Mouse (Mus musculus): ENCODE measurements around the gene Krtap5-1. TPM values are rescaled to one million over a fixed set of nuclear protein-coding genes. Genes with fewer than 3 reads are reported as not detected.
"Not testable (repeated sequence)": the region's sequence is repeated elsewhere in the genome, so short reads cannot be mapped to it uniquely, and the experiment has no call there.

Krtap5-1 gene
- total and polyA plus RNA-seq, 2 experiments from 2014 or later = not detected

DNA sequence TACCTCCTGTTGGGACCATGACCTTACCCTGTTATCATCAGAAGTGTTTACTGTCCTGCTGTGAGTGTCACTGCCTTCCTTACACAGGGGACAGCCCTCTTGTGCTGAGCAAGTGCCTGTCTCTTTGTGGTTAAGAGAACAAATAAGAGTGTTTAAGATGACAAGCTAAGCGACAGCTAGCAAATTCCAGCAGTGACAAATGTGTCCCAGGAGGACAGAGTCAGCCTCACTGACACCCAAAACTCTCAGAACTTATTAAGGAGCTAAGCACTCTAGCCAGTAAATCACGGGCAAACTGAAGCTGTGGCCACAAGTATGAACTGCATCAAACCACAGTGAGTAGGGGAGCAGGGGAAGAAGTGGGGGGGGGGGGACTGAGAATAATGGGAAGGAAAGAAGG lies 24.0 kb upstream of the Krtap5-1 start:
- 46% methylated on average over 2 of the region's 2 CpGs for WGBS
- Histone ChIP-seq H3K9ac (replicated peaks; ENCODE audit: low read length, poor library complexity, severe bottlenecking) (no peak overlapping the region), H3K4me2 (ENCODE audit: low read depth, low read length, poor library complexity, severe bottlenecking) (no peak overlapping the region), H3K4me1 (ENCODE audit: insufficient read depth, low read length) (no peaks in the 10 kb centered on the region), H3K27ac (ENCODE audit: low read depth, low read length) (no peak overlapping the region), H3K4me3 (ENCODE audit: low read depth, low read length) (no peak overlapping the region), H3K36me3 (ENCODE audit: insufficient read depth, low read length) (no peaks in the 10 kb centered on the region), H3K9me3 (ENCODE audit: low read length) (no peaks in the 10 kb centered on the region), H3K27me3 (ENCODE audit: insufficient read depth, low read length) (no peaks in the 10 kb centered on the region)
- ATAC-seq (ENCODE audit: low FRiP score) = no peak
- no peak for TF ChIP-seq CTCF (IDR thresholded peaks at IDR 0.05)
- no peak for DNase-seq (ENCODE audit: low spot score)

DNA sequence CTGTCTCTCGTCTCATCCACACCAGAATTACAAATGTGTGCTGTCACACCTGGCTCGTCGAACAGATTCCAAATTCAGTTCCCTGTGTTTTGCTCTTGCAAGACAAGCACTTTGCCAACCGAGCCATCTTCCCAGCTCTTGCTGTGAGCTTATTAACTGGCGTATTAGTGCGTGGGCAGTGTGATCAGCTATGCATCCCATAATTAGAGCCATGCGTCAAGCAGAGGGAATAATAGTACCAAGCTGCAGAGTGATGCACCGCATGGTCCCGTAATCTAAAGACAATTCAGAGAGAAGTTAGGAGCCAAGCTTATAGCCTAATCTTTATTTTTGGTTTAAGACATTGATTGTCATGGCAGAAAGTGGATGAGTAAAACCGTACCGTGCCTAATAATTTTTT lies 22.2 kb upstream of the Krtap5-1 start:
- H3K27ac ChIP-seq (ENCODE audit: low read depth, low read length) = no peak overlapping the region
- H3K27me3 ChIP-seq (ENCODE audit: insufficient read depth, low read length) = no peaks in the 10 kb centered on the region
- no peak overlapping the region for H3K4me3 ChIP-seq (ENCODE audit: low read depth, low read length)
- no peaks in the 10 kb centered on the region for H3K4me1 ChIP-seq (ENCODE audit: insufficient read depth, low read length)
- WGBS = 71% methylated on average over 11 of the region's 11 CpGs
- DNase-seq (ENCODE audit: low spot score) (peak; percentile 47), ATAC-seq (ENCODE audit: low FRiP score) (no peak)
- no peak for TF ChIP-seq CTCF (IDR thresholded peaks at IDR 0.05)
- H3K9me3 ChIP-seq (ENCODE audit: low read length) = no peaks in the 10 kb centered on the region
- no peaks in the 10 kb centered on the region for H3K36me3 ChIP-seq (ENCODE audit: insufficient read depth, low read length)
- H3K9ac ChIP-seq (replicated peaks; ENCODE audit: low read length, poor library complexity, severe bottlenecking) = no peak overlapping the region
- H3K4me2 ChIP-seq (ENCODE audit: low read depth, low read length, poor library complexity, severe bottlenecking) = no peak overlapping the region

DNA sequence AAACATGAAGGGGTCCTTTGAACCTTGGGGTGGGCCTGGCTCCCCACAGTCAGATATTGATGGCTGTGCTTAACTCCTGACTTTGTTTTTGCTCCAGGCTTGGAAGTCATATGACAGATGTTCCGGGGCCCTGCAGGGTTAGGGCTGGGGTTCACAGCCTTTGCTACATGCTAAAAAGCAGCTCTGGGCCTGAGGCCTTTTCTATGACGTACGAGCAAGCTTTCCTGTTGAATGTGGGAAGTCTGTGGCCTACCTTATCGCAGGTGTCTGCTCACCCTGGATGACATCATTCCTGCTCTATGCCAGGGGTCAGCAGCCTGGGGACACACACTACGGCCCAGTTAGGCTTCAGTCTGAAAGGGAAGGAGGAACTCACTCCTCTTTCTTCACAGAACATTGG lies 20.3 kb upstream of the Krtap5-1 start:
- H3K27ac ChIP-seq (ENCODE audit: low read depth, low read length) = no peak overlapping the region
- no peaks in the 10 kb centered on the region for H3K36me3 ChIP-seq (ENCODE audit: insufficient read depth, low read length)
- WGBS = 82% methylated on average over 5 of the region's 5 CpGs
- DNase-seq (ENCODE audit: low spot score) (no peak), ATAC-seq (ENCODE audit: low FRiP score) (no peak)
- H3K27me3 ChIP-seq (ENCODE audit: insufficient read depth, low read length) = no peaks in the 10 kb centered on the region
- H3K4me2 ChIP-seq (ENCODE audit: low read depth, low read length, poor library complexity, severe bottlenecking) = no peak overlapping the region
- H3K4me1 ChIP-seq (ENCODE audit: insufficient read depth, low read length) = no peaks in the 10 kb centered on the region
- no peak overlapping the region for H3K9ac ChIP-seq (replicated peaks; ENCODE audit: low read length, poor library complexity, severe bottlenecking)
- TF ChIP-seq CTCF (IDR thresholded peaks at IDR 0.05) = no peak
- H3K9me3 ChIP-seq (ENCODE audit: low read length) = no peaks in the 10 kb centered on the region
- no peak overlapping the region for H3K4me3 ChIP-seq (ENCODE audit: low read depth, low read length)

DNA sequence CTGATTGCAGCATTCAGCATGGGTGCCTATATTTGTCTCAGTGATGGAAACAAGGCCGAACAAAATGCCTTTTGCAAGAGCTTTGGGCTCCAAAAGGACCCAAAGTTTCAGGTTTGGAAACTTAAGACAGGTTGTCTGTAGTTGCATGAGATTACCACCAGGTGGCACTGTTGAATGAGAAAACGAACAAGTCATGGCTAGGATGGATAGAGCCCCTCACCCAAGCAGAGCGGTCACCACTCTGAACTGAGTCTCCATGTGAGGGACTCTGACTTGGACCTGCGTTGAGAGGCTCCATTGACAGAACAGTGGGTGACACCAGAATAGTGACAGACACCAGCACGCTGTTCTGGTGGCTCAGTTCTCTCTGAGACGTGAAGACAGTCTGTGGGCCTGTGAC lies 19.6 kb upstream of the Krtap5-1 start:
- peak; percentile 74 for DNase-seq (ENCODE audit: low spot score)
- 44% methylated on average over 6 of the region's 6 CpGs for WGBS
- Histone ChIP-seq H3K9me3 (ENCODE audit: low read length) (no peaks in the 10 kb centered on the region), H3K4me2 (ENCODE audit: low read depth, low read length, poor library complexity, severe bottlenecking) (no peak overlapping the region), H3K27me3 (ENCODE audit: insufficient read depth, low read length) (no peaks in the 10 kb centered on the region), H3K4me1 (ENCODE audit: insufficient read depth, low read length) (no peaks in the 10 kb centered on the region), H3K9ac (replicated peaks; ENCODE audit: low read length, poor library complexity, severe bottlenecking) (no peak overlapping the region), H3K4me3 (ENCODE audit: low read depth, low read length) (no peak overlapping the region), H3K27ac (ENCODE audit: low read depth, low read length) (no peak overlapping the region), H3K36me3 (ENCODE audit: insufficient read depth, low read length) (no peaks in the 10 kb centered on the region)
- peak; percentile 63; the same call in 1 of the 2 replicates for ATAC-seq (ENCODE audit: low FRiP score)
- peak; percentile 93 for TF ChIP-seq CTCF (IDR thresholded peaks at IDR 0.05)

DNA sequence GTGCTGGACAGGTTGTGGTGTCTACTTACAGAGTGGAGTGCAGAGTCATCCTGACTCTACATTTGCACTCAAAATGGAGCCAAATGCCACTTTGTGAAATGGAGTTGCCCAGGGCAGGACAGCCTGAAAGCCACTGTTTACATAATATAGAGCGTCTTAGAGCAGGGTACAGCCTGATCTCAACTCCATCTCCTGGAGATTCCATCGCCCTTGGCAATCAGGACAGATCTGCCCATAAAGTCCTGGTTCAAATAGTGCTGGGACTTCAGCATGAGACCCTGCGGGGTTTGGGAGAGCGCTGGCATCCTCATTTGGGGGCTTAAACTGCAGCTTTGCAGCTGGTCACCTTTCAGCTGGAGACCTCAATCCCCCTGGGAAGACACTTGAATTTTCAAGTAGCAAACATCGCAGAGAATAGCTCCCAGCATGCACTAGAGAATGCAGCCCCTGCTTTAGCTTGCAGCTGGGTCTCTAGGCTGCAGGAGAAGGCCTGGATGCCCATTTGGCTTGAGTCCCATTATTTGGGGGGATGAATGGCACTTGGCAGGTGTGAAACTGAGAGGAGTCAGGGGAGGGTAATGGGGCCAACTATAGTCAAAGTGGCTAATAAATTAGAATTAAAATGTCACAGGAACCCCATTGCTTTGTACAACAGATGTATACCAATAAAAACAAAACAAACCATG lies 17.8 kb upstream of the Krtap5-1 start:
- no peak for ATAC-seq (ENCODE audit: low FRiP score)
- no peaks in the 10 kb centered on the region for H3K9me3 ChIP-seq (ENCODE audit: low read length)

DNA sequence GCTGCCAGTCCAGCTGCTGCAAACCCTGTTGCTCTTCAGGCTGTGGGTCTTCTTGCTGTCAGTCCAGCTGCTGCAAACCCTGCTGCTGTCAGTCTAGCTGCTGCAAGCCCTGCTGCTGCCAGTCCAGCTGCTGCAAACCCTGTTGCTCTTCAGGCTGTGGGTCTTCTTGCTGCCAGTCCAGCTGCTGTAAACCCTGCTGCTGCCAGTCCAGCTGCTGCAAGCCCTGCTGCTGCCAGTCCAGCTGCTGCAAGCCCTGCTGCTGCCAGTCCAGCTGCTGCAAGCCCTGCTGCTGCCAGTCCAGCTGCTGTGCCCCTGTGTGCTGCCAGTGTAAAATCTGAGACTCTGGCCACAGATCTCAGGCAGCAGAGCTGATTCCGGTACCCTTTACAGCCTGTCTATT lies 7.0 kb upstream of the Krtap5-1 start:
- not testable (repeated sequence) for ATAC-seq (ENCODE audit: low FRiP score); H3K27me3 ChIP-seq (ENCODE audit: insufficient read depth, low read length)

More for the DNA sequence above, 17.8 kb upstream of the Krtap5-1 start:
- H3K27me3 ChIP-seq (ENCODE audit: insufficient read depth, low read length) = no peaks in the 10 kb centered on the region
- H3K9ac ChIP-seq (replicated peaks; ENCODE audit: low read length, poor library complexity, severe bottlenecking) = no peak overlapping the region
- no peaks in the 10 kb centered on the region for H3K36me3 ChIP-seq (ENCODE audit: insufficient read depth, low read length)
- 27% methylated on average over 5 of the region's 5 CpGs for WGBS
- H3K4me2 ChIP-seq (ENCODE audit: low read depth, low read length, poor library complexity, severe bottlenecking) = no peak overlapping the region
- H3K27ac ChIP-seq (ENCODE audit: low read depth, low read length) = no peak overlapping the region
- H3K4me3 ChIP-seq (ENCODE audit: low read depth, low read length) = no peak overlapping the region
- DNase-seq (ENCODE audit: low spot score) = peak; percentile 42
- no peak for TF ChIP-seq CTCF (IDR thresholded peaks at IDR 0.05)
- H3K4me1 ChIP-seq (ENCODE audit: insufficient read depth, low read length) = no peaks in the 10 kb centered on the region

More for the DNA sequence above, 7.0 kb upstream of the Krtap5-1 start:
- H3K4me1 ChIP-seq (ENCODE audit: insufficient read depth, low read length); H3K4me2 ChIP-seq (ENCODE audit: low read depth, low read length, poor library complexity, severe bottlenecking); H3K9ac ChIP-seq (replicated peaks; ENCODE audit: low read length, poor library complexity, severe bottlenecking); H3K27ac ChIP-seq (ENCODE audit: low read depth, low read length); DNase-seq (ENCODE audit: low spot score); H3K4me3 ChIP-seq (ENCODE audit: low read depth, low read length); H3K36me3 ChIP-seq (ENCODE audit: insufficient read depth, low read length); H3K9me3 ChIP-seq (ENCODE audit: low read length): not testable (repeated sequence)
- WGBS = 95% methylated on average over 1 of the region's 1 CpGs

Data from midbrain, postnatal 0 days (tissue).